Mouse (Mus musculus): ENCODE measurements around the gene Arhgef11. TPM values are rescaled to one million over a fixed set of nuclear protein-coding genes. Genes with fewer than 3 reads are reported as not detected.
A peak's percentile ranks its signal among the peaks of the same experiment; 100 is the strongest.

Arhgef11 gene
- polyA plus RNA-seq, 1 experiment from 2014 or later: 6.1 TPM

DNA sequence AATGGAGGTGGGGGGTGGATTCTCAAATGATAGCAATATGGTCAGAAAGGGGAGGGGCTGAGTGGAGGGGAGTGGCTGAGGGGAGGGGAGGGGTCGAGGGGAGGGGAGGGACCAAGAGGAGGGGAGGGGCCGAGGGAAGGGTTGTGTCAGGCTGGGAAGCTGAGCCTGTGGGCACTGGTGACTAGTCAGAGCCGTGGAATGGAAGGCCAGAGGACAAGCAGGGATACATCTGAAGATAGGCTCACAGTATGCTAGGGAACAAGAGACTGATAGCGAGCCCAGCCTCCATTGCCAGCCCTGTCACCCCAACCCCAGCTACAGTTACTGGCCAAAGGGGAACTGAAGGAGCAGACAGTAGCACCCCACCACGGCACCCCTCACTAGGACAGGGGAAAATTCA is 141.3 kb downstream of the Arhgef11 start:
- no peaks in the 10 kb centered on the region for H3K9me3 ChIP-seq (ENCODE audit: control insufficient read depth, low read length)
- H3K36me3 ChIP-seq (ENCODE audit: control insufficient read depth, insufficient read depth, low read length): no peaks in the 10 kb centered on the region; the same call in 1 of the 2 replicates
- H3K4me1 ChIP-seq (replicated peaks; ENCODE audit: control insufficient read depth, insufficient read depth): peaks cover 4% of the 10 kb centered on the region; the same call in 1 of the 2 replicates
- DNase-seq (ENCODE audit: low spot score): no peak
- H3K27me3 ChIP-seq (ENCODE audit: control insufficient read depth, insufficient read depth, low read length): no peaks in the 10 kb centered on the region
- 42% methylated on average over 5 of the region's 5 CpGs for WGBS
- H3K4me2 ChIP-seq (replicated peaks; ENCODE audit: low read depth): no peak overlapping the region
- H3K27ac ChIP-seq (replicated peaks): no peak overlapping the region
- no peak overlapping the region for H3K4me3 ChIP-seq (ENCODE audit: low read depth, low read length)
- TF ChIP-seq CTCF (IDR thresholded peaks at IDR 0.05; ENCODE audit: low read depth): no peak
- H3K9ac ChIP-seq (ENCODE audit: low read length): no peak overlapping the region
- no peak for ATAC-seq (ENCODE audit: low FRiP score, low TSS enrichment)

DNA sequence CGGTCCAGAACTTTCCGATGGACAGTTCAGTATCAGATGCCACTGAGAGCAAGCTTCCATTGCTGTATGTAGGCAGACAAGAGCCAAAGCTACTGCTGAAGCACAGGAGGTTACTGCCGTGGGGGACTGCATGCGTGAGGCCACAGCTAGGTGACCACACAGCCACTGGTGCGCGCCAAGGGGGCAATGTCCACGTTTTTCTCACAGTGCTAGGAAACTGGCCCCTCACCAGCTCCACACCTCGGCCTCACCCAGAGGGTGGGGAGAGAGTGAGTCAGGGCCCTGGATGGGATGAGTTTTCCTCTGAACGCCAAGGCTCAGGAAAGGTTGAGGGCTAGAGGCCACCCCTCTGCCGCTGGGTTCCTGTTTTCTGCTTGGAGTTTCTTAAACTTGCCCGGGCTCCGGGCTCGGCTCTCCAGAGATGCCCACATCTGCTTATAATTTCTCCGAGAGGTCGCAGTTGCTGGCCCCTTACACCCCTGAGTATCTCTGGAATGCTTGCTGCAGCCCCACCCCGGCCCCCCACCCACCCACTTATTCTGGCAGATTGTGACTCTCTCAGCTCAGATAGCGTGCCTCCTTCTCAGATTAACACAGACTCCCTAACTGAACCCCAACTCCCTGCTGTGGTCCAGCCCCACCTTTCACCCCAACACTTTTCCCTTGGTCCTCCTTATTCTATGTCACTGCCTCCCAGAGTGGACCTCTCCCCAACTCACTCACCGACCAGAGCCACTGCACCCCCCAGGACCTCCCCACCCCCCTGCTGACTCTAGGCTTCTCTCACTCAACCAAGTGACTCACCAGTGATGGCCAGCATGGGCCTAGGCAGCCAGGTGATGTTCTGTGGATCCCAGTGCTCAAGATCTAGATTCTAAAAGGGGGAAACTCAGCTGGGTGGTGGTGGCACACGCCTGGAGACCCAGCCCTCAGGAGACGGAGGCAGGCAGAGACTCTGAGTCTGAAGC is 144.3 kb downstream of the Arhgef11 start:
- 65% methylated on average over 20 of the region's 20 CpGs for WGBS
- Histone ChIP-seq H3K4me2 (replicated peaks; ENCODE audit: low read depth) (no peak overlapping the region), H3K4me3 (ENCODE audit: low read depth, low read length) (no peak overlapping the region), H3K27me3 (ENCODE audit: control insufficient read depth, insufficient read depth, low read length) (no peaks in the 10 kb centered on the region), H3K27ac (replicated peaks) (0 out of 2 replicates have a peak overlapping the region, but pooled peaks have one; percentile 24), H3K4me1 (replicated peaks; ENCODE audit: control insufficient read depth, insufficient read depth) (peaks cover 9% of the 10 kb centered on the region; the same call in 1 of the 2 replicates), H3K9ac (ENCODE audit: low read length) (no peak overlapping the region), H3K36me3 (ENCODE audit: control insufficient read depth, insufficient read depth, low read length) (no peaks in the 10 kb centered on the region; the same call in 1 of the 2 replicates), H3K9me3 (ENCODE audit: control insufficient read depth, low read length) (no peaks in the 10 kb centered on the region)
- ATAC-seq (ENCODE audit: low FRiP score, low TSS enrichment): peak; percentile 36; the same call in 1 of the 2 replicates
- no peak for TF ChIP-seq EP300 (optimal IDR thresholded peaks at IDR 0.05)
- TF ChIP-seq CTCF (IDR thresholded peaks at IDR 0.05; ENCODE audit: low read depth): no peak
- DNase-seq (ENCODE audit: low spot score): peak; percentile 66

GRCm38 (mm10) chr3:87763202-87763601 is 145.8 kb downstream of the Arhgef11 start:
- peak overlapping the region; percentile 27; the same call in 1 of the 2 replicates for H3K9ac ChIP-seq (ENCODE audit: low read length)
- no peak overlapping the region; the same call in 1 of the 2 replicates for H3K4me3 ChIP-seq (ENCODE audit: low read depth, low read length)
- ATAC-seq (ENCODE audit: low FRiP score, low TSS enrichment): 0 out of 2 replicates have a peak, but pooled peaks have one; percentile 1
- H3K27ac ChIP-seq (replicated peaks): peak overlapping the region; percentile 86
- H3K4me2 ChIP-seq (replicated peaks; ENCODE audit: low read depth): peak overlapping the region; percentile 47
- H3K36me3 ChIP-seq (ENCODE audit: control insufficient read depth, insufficient read depth, low read length): no peaks in the 10 kb centered on the region; the same call in 1 of the 2 replicates
- DNase-seq (ENCODE audit: low spot score): no peak
- H3K4me1 ChIP-seq (replicated peaks; ENCODE audit: control insufficient read depth, insufficient read depth): peaks cover 9% of the 10 kb centered on the region; the same call in 1 of the 2 replicates
- H3K27me3 ChIP-seq (ENCODE audit: control insufficient read depth, insufficient read depth, low read length): no peaks in the 10 kb centered on the region; the same call in 1 of the 2 replicates
- TF ChIP-seq CTCF (IDR thresholded peaks at IDR 0.05; ENCODE audit: low read depth): no peak
- TF ChIP-seq EP300 (optimal IDR thresholded peaks at IDR 0.05): no peak
- no peaks in the 10 kb centered on the region for H3K9me3 ChIP-seq (ENCODE audit: control insufficient read depth, low read length)
- 30% methylated on average over 4 of the region's 4 CpGs for WGBS

DNA sequence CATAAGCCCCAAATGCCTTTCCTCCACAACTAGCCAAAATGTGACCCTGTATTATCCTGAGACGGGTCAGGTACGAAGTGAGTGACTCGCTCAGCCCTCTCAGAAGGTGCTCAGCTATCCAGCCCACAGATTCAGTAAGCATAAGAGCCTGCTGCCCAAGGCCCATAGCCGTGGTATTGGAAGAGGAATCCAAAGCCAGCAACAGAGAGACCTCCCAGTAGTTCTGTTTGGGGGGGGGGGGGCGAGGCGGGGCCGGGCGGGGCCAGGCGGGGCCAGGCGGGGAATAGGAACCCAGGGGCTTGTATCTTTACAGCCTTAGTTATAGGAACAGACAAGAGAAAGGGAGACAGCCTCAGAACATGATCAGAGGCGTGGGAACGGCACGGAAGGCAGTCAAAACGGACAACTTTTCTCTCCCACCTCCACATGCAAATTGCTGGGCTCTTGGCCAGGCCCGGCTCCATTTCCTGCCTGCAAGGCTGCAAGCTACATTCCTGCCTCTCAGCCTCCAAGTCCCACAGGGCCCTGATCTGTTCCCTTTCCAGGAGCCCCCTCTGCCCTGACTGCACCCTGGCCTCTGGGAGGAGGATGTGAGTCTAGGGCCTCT is 146.4 kb downstream of the Arhgef11 start:
- H3K4me1 ChIP-seq (replicated peaks; ENCODE audit: control insufficient read depth, insufficient read depth): peaks cover 9% of the 10 kb centered on the region; the same call in 1 of the 2 replicates
- ATAC-seq (ENCODE audit: low FRiP score, low TSS enrichment): peak; percentile 25; the same call in 1 of the 2 replicates

GRCm38 (mm10) chr3:87764506-87764905 is 147.1 kb downstream of the Arhgef11 start:
- DNase-seq (ENCODE audit: low spot score): no peak
- WGBS: 27% methylated on average over 10 of the region's 10 CpGs
- H3K27me3 ChIP-seq (ENCODE audit: control insufficient read depth, insufficient read depth, low read length): no peaks in the 10 kb centered on the region; the same call in 1 of the 2 replicates
- H3K4me2 ChIP-seq (replicated peaks; ENCODE audit: low read depth): peak overlapping the region; percentile 47
- no peak for TF ChIP-seq CTCF (IDR thresholded peaks at IDR 0.05; ENCODE audit: low read depth)
- TF ChIP-seq EP300 (optimal IDR thresholded peaks at IDR 0.05): no peak
- no peak; the same call in 1 of the 2 replicates for ATAC-seq (ENCODE audit: low FRiP score, low TSS enrichment)
- H3K9ac ChIP-seq (ENCODE audit: low read length): no peak overlapping the region
- no peaks in the 10 kb centered on the region for H3K36me3 ChIP-seq (ENCODE audit: control insufficient read depth, insufficient read depth, low read length)
- peak overlapping the region; percentile 86 for H3K27ac ChIP-seq (replicated peaks)
- peak overlapping the region; percentile 8; the same call in 1 of the 2 replicates for H3K4me3 ChIP-seq (ENCODE audit: low read depth, low read length)
- H3K4me1 ChIP-seq (replicated peaks; ENCODE audit: control insufficient read depth, insufficient read depth): peaks cover 9% of the 10 kb centered on the region; the same call in 1 of the 2 replicates
- H3K9me3 ChIP-seq (ENCODE audit: control insufficient read depth, low read length): no peaks in the 10 kb centered on the region

More for the DNA sequence above, 146.4 kb downstream of the Arhgef11 start:
- H3K27ac ChIP-seq (replicated peaks): peak overlapping the region; percentile 86
- no peaks in the 10 kb centered on the region for H3K9me3 ChIP-seq (ENCODE audit: control insufficient read depth, low read length)
- 11% methylated on average over 14 of the region's 15 CpGs for WGBS
- no peaks in the 10 kb centered on the region; the same call in 1 of the 2 replicates for H3K27me3 ChIP-seq (ENCODE audit: control insufficient read depth, insufficient read depth, low read length)
- H3K4me2 ChIP-seq (replicated peaks; ENCODE audit: low read depth): peak overlapping the region; percentile 47
- H3K9ac ChIP-seq (ENCODE audit: low read length): peak overlapping the region; percentile 27; the same call in 1 of the 2 replicates
- H3K4me3 ChIP-seq (ENCODE audit: low read depth, low read length): peak overlapping the region; percentile 12; the same call in 1 of the 2 replicates
- H3K36me3 ChIP-seq (ENCODE audit: control insufficient read depth, insufficient read depth, low read length): no peaks in the 10 kb centered on the region; the same call in 1 of the 2 replicates
- TF ChIP-seq CTCF (IDR thresholded peaks at IDR 0.05; ENCODE audit: low read depth): no peak
- TF ChIP-seq EP300 (optimal IDR thresholded peaks at IDR 0.05): no peak
- peak; percentile 70 for DNase-seq (ENCODE audit: low spot score)

All from stomach, postnatal 0 days (tissue).